Mouse (Mus musculus): Measurements from ENCODE around the gene Slc5a10. TPM values are rescaled to one million over a fixed set of nuclear protein-coding genes. Genes with fewer than 3 reads are reported as not detected.

Slc5a10 gene
- polyA plus RNA-seq, 1 experiment from 2014 or later, result not detected

GRCm38 (mm10) chr11:61677709-61678108 lies 42.9 kb downstream of the Slc5a10 start:
- peaks cover 21% of the 10 kb centered on the region for H3K27me3 ChIP-seq
- no peak overlapping the region for H3K4me3 ChIP-seq
- ATAC-seq (ENCODE audit: low FRiP score, low read depth), result no peak
- H3K9me3 ChIP-seq, result no peaks in the 10 kb centered on the region
- no peak overlapping the region for H3K9ac ChIP-seq (replicated peaks)
- peaks cover 16% of the 10 kb centered on the region for H3K4me1 ChIP-seq
- no peak overlapping the region for H3K4me2 ChIP-seq (replicated peaks)
- H3K27ac ChIP-seq (replicated peaks), result no peak overlapping the region
- H3K36me3 ChIP-seq, result no peaks in the 10 kb centered on the region
- 81% methylated on average over 4 of the region's 4 CpGs for WGBS

- peaks cover 21% of the 10 kb centered on the region for H3K27me3 ChIP-seq
- ATAC-seq (ENCODE audit: low FRiP score, low read depth), result no peak
- H3K9me3 ChIP-seq, result no peaks in the 10 kb centered on the region
- H3K9ac ChIP-seq (replicated peaks), result no peak overlapping the region
- H3K27ac ChIP-seq (replicated peaks), result no peak overlapping the region
- no peaks in the 10 kb centered on the region for H3K36me3 ChIP-seq
- no peak overlapping the region for H3K4me2 ChIP-seq (replicated peaks)
- no peak overlapping the region for H3K4me3 ChIP-seq
- 60% methylated on average over 7 of the region's 7 CpGs for WGBS
- H3K4me1 ChIP-seq, result peaks cover 16% of the 10 kb centered on the region
Observed at GRCm38 (mm10) chr11:61676216-61676854, 44.3 kb downstream of the Slc5a10 start.

- Histone ChIP-seq H3K4me3 (no peak overlapping the region), H3K36me3 (no peaks in the 10 kb centered on the region), H3K9ac (replicated peaks) (no peak overlapping the region), H3K27ac (replicated peaks) (no peak overlapping the region), H3K27me3 (peaks cover 21% of the 10 kb centered on the region), H3K4me1 (peaks cover 16% of the 10 kb centered on the region), H3K9me3 (no peaks in the 10 kb centered on the region), H3K4me2 (replicated peaks) (no peak overlapping the region)
- ATAC-seq (ENCODE audit: low FRiP score, low read depth), result no peak
- 76% methylated on average over 2 of the region's 2 CpGs for WGBS
Observed at GRCm38 (mm10) chr11:61675332-61675731, 45.3 kb downstream of the Slc5a10 start.

GRCm38 (mm10) chr11:61674839-61675159 lies 45.8 kb downstream of the Slc5a10 start:
- H3K9me3 ChIP-seq, result no peaks in the 10 kb centered on the region
- H3K27me3 ChIP-seq, result peaks cover 21% of the 10 kb centered on the region
- no peaks in the 10 kb centered on the region for H3K36me3 ChIP-seq
- H3K9ac ChIP-seq (replicated peaks), result peak overlapping the region; percentile 43
- H3K27ac ChIP-seq (replicated peaks), result no peak overlapping the region
- H3K4me2 ChIP-seq (replicated peaks), result 0 out of 2 replicates have a peak overlapping the region, but pooled peaks have one; percentile 4
- WGBS, result 2% methylated on average over 8 of the region's 8 CpGs
- no peak overlapping the region for H3K4me3 ChIP-seq
- peaks cover 16% of the 10 kb centered on the region for H3K4me1 ChIP-seq
- peak; percentile 70; the same call in 1 of the 2 replicates for ATAC-seq (ENCODE audit: low FRiP score, low read depth)

GRCm38 (mm10) chr11:61674151-61674838 lies 46.3 kb downstream of the Slc5a10 start:
- H3K4me3 ChIP-seq, result no peak overlapping the region
- H3K9me3 ChIP-seq, result no peaks in the 10 kb centered on the region
- peaks cover 16% of the 10 kb centered on the region for H3K4me1 ChIP-seq
- H3K27me3 ChIP-seq, result peaks cover 21% of the 10 kb centered on the region
- H3K36me3 ChIP-seq, result no peaks in the 10 kb centered on the region
- WGBS, result 27% methylated on average over 19 of the region's 19 CpGs
- H3K9ac ChIP-seq (replicated peaks), result peak overlapping the region; percentile 43
- H3K4me2 ChIP-seq (replicated peaks), result 0 out of 2 replicates have a peak overlapping the region, but pooled peaks have one; percentile 4
- peak; percentile 66 for ATAC-seq (ENCODE audit: low FRiP score, low read depth)
- H3K27ac ChIP-seq (replicated peaks), result peak overlapping the region; percentile 42; the same call in 1 of the 2 replicates

GRCm38 (mm10) chr11:61673686-61674085 lies 46.9 kb downstream of the Slc5a10 start:
- Histone ChIP-seq H3K27ac (replicated peaks) (no peak overlapping the region), H3K36me3 (no peaks in the 10 kb centered on the region), H3K4me1 (peaks cover 16% of the 10 kb centered on the region), H3K9me3 (no peaks in the 10 kb centered on the region), H3K9ac (replicated peaks) (no peak overlapping the region), H3K4me3 (no peak overlapping the region), H3K27me3 (peaks cover 21% of the 10 kb centered on the region), H3K4me2 (replicated peaks) (no peak overlapping the region)
- ATAC-seq (ENCODE audit: low FRiP score, low read depth), result no peak
- WGBS, result 39% methylated on average over 8 of the region's 8 CpGs

- ATAC-seq (ENCODE audit: low FRiP score, low read depth), result no peak
- Histone ChIP-seq H3K9ac (replicated peaks) (no peak overlapping the region), H3K4me2 (replicated peaks) (no peak overlapping the region), H3K27me3 (peaks cover 21% of the 10 kb centered on the region), H3K4me3 (no peak overlapping the region), H3K27ac (replicated peaks) (no peak overlapping the region), H3K4me1 (peaks cover 16% of the 10 kb centered on the region), H3K9me3 (no peaks in the 10 kb centered on the region), H3K36me3 (no peaks in the 10 kb centered on the region)
- 65% methylated on average over 19 of the region's 19 CpGs for WGBS
Observed at GRCm38 (mm10) chr11:61671781-61672383, 48.7 kb downstream of the Slc5a10 start.

- no peak overlapping the region for H3K27ac ChIP-seq (replicated peaks)
- ATAC-seq (ENCODE audit: low FRiP score, low read depth), result no peak
- whole genome bisulfite sequencing, result 87% methylated on average over 14 of the region's 14 CpGs
Observed at GRCm38 (mm10) chr11:61669492-61670490, 50.8 kb downstream of the Slc5a10 start.

GRCm38 (mm10) chr11:61667782-61668181 lies 52.8 kb downstream of the Slc5a10 start:
- Histone ChIP-seq H3K27ac (replicated peaks) (no peak overlapping the region), H3K4me1 (no peaks in the 10 kb centered on the region), H3K4me3 (no peak overlapping the region), H3K36me3 (no peaks in the 10 kb centered on the region), H3K4me2 (replicated peaks) (no peak overlapping the region), H3K27me3 (peaks cover 4% of the 10 kb centered on the region), H3K9ac (replicated peaks) (no peak overlapping the region), H3K9me3 (no peaks in the 10 kb centered on the region)
- ATAC-seq (ENCODE audit: low FRiP score, low read depth), result no peak
- WGBS, result 85% methylated on average over 5 of the region's 5 CpGs

More at GRCm38 (mm10) chr11:61669492-61670490, 50.8 kb downstream of the Slc5a10 start:
- no peaks in the 10 kb centered on the region for H3K36me3 ChIP-seq
- H3K9ac ChIP-seq (replicated peaks), result no peak overlapping the region
- no peak overlapping the region for H3K4me3 ChIP-seq
- peaks cover 17% of the 10 kb centered on the region for H3K27me3 ChIP-seq
- H3K9me3 ChIP-seq, result no peaks in the 10 kb centered on the region
- no peak overlapping the region for H3K4me2 ChIP-seq (replicated peaks)
- peaks cover 8% of the 10 kb centered on the region for H3K4me1 ChIP-seq

- H3K9ac ChIP-seq (replicated peaks), result no peak overlapping the region
- H3K4me3 ChIP-seq, result no peak overlapping the region
- no peaks in the 10 kb centered on the region for H3K4me1 ChIP-seq
- ATAC-seq (ENCODE audit: low FRiP score, low read depth), result no peak
- peaks cover 3% of the 10 kb centered on the region for H3K27me3 ChIP-seq
- H3K9me3 ChIP-seq, result no peaks in the 10 kb centered on the region
- WGBS, result 80% methylated on average over 5 of the region's 5 CpGs
- no peaks in the 10 kb centered on the region for H3K36me3 ChIP-seq
- no peak overlapping the region for H3K4me2 ChIP-seq (replicated peaks)
- no peak overlapping the region for H3K27ac ChIP-seq (replicated peaks)
Observed at GRCm38 (mm10) chr11:61667248-61667647, 53.4 kb downstream of the Slc5a10 start.

GRCm38 (mm10) chr11:61665991-61666799 lies 54.4 kb downstream of the Slc5a10 start:
- ATAC-seq (ENCODE audit: low FRiP score, low read depth), result no peak
- Histone ChIP-seq H3K4me2 (replicated peaks) (no peak overlapping the region), H3K4me3 (no peak overlapping the region), H3K27ac (replicated peaks) (no peak overlapping the region), H3K4me1 (no peaks in the 10 kb centered on the region), H3K27me3 (no peaks in the 10 kb centered on the region; the same call in 1 of the 2 replicates), H3K9me3 (no peaks in the 10 kb centered on the region), H3K9ac (replicated peaks) (no peak overlapping the region), H3K36me3 (no peaks in the 10 kb centered on the region)
- 45% methylated on average over 7 of the region's 7 CpGs for WGBS

Measured in midbrain, embryonic 12.5 days (tissue).